Mouse (Mus musculus): ENCODE results near the gene Tdrd9. TPM values are rescaled to one million over a fixed set of nuclear protein-coding genes. Genes with fewer than 3 reads are reported as not detected.

Tdrd9 gene
- polyA plus RNA-seq, 1 experiment from 2014 or later: 0.07 TPM

- no peaks in the 10 kb centered on the region for H3K4me1 ChIP-seq (ENCODE audit: control insufficient read depth, low read depth, low read length)
- H3K36me3 ChIP-seq (ENCODE audit: control insufficient read depth, insufficient read depth): no peaks in the 10 kb centered on the region
- no peak overlapping the region for H3K9ac ChIP-seq (ENCODE audit: low read depth, low read length)
- peaks cover 4% of the 10 kb centered on the region; the same call in 1 of the 2 replicates for H3K27me3 ChIP-seq (ENCODE audit: control insufficient read depth, insufficient read depth, low read depth, low read length)
- H3K4me2 ChIP-seq (ENCODE audit: low read depth, low read length): no peak overlapping the region
- no peak for ATAC-seq (ENCODE audit: low read depth)
- WGBS (ENCODE audit: insufficient replicate concordance): 64% methylated on average over 5 of the region's 5 CpGs
- H3K9me3 ChIP-seq (replicated peaks; ENCODE audit: control insufficient read depth, low read length): no peaks in the 10 kb centered on the region
- H3K27ac ChIP-seq (ENCODE audit: low read length): no peak overlapping the region
- H3K4me3 ChIP-seq (ENCODE audit: low read depth, low read length): no peak overlapping the region
These were observed 131.8 kb downstream of the Tdrd9 start for GRCm38 (mm10) chr12:112103179-112103578.

- Histone ChIP-seq H3K4me1 (ENCODE audit: control insufficient read depth, low read depth, low read length) (no peaks in the 10 kb centered on the region), H3K27ac (ENCODE audit: low read length) (no peak overlapping the region), H3K4me3 (ENCODE audit: low read depth, low read length) (no peak overlapping the region), H3K4me2 (ENCODE audit: low read depth, low read length) (no peak overlapping the region), H3K9me3 (replicated peaks; ENCODE audit: control insufficient read depth, low read length) (no peaks in the 10 kb centered on the region), H3K9ac (ENCODE audit: low read depth, low read length) (no peak overlapping the region), H3K36me3 (ENCODE audit: control insufficient read depth, insufficient read depth) (no peaks in the 10 kb centered on the region), H3K27me3 (ENCODE audit: control insufficient read depth, insufficient read depth, low read depth, low read length) (peaks cover 4% of the 10 kb centered on the region; the same call in 1 of the 2 replicates)
- 71% methylated on average over 11 of the region's 11 CpGs for WGBS (ENCODE audit: insufficient replicate concordance)
- ATAC-seq (ENCODE audit: low read depth): no peak
These were observed 133.5 kb downstream of the Tdrd9 start for GRCm38 (mm10) chr12:112104890-112105289.

GRCm38 (mm10) chr12:112106541-112106971 is 135.2 kb downstream of the Tdrd9 start, which contains the start of gene Aspg:
Gene Aspg (plus strand): TSS chr12:112106679.
- Histone ChIP-seq H3K36me3 (ENCODE audit: control insufficient read depth, insufficient read depth) (no peaks in the 10 kb centered on the region), H3K27me3 (ENCODE audit: control insufficient read depth, insufficient read depth, low read depth, low read length) (peaks cover 4% of the 10 kb centered on the region; the same call in 1 of the 2 replicates), H3K4me3 (ENCODE audit: low read depth, low read length) (no peak within 1 kb of the TSS), H3K4me2 (ENCODE audit: low read depth, low read length) (no peak within 1 kb of the TSS), H3K9ac (ENCODE audit: low read depth, low read length) (no peak within 1 kb of the TSS), H3K9me3 (replicated peaks; ENCODE audit: control insufficient read depth, low read length) (no peaks in the 10 kb centered on the region), H3K4me1 (ENCODE audit: control insufficient read depth, low read depth, low read length) (no peaks in the 10 kb centered on the region), H3K27ac (ENCODE audit: low read length) (no peak within 1 kb of the TSS)
- WGBS (ENCODE audit: insufficient replicate concordance): 8% methylated on average over 14 of the region's 14 CpGs
- ATAC-seq (ENCODE audit: low read depth): no peak; the same call in 1 of the 2 replicates

- Histone ChIP-seq H3K9ac (ENCODE audit: low read depth, low read length) (no peak overlapping the region), H3K4me2 (ENCODE audit: low read depth, low read length) (no peak overlapping the region)
These were observed 136.3 kb downstream of the Tdrd9 start for GRCm38 (mm10) chr12:112107685-112108084.

GRCm38 (mm10) chr12:112108696-112109445 is 137.5 kb downstream of the Tdrd9 start:
- Histone ChIP-seq H3K9ac (ENCODE audit: low read depth, low read length) (no peak overlapping the region), H3K27ac (ENCODE audit: low read length) (no peak overlapping the region), H3K36me3 (ENCODE audit: control insufficient read depth, insufficient read depth) (no peaks in the 10 kb centered on the region), H3K9me3 (replicated peaks; ENCODE audit: control insufficient read depth, low read length) (no peaks in the 10 kb centered on the region), H3K4me2 (ENCODE audit: low read depth, low read length) (no peak overlapping the region), H3K27me3 (ENCODE audit: control insufficient read depth, insufficient read depth, low read depth, low read length) (peaks cover 4% of the 10 kb centered on the region; the same call in 1 of the 2 replicates), H3K4me3 (ENCODE audit: low read depth, low read length) (no peak overlapping the region), H3K4me1 (ENCODE audit: control insufficient read depth, low read depth, low read length) (no peaks in the 10 kb centered on the region)
- 63% methylated on average over 11 of the region's 11 CpGs for WGBS (ENCODE audit: insufficient replicate concordance)
- ATAC-seq (ENCODE audit: low read depth): peak; percentile 50; the same call in 1 of the 2 replicates

More at GRCm38 (mm10) chr12:112107685-112108084, 136.3 kb downstream of the Tdrd9 start:
- ATAC-seq (ENCODE audit: low read depth): no peak
- Histone ChIP-seq H3K4me1 (ENCODE audit: control insufficient read depth, low read depth, low read length) (no peaks in the 10 kb centered on the region), H3K36me3 (ENCODE audit: control insufficient read depth, insufficient read depth) (no peaks in the 10 kb centered on the region), H3K27ac (ENCODE audit: low read length) (no peak overlapping the region), H3K9me3 (replicated peaks; ENCODE audit: control insufficient read depth, low read length) (no peaks in the 10 kb centered on the region), H3K27me3 (ENCODE audit: control insufficient read depth, insufficient read depth, low read depth, low read length) (peaks cover 4% of the 10 kb centered on the region; the same call in 1 of the 2 replicates), H3K4me3 (ENCODE audit: low read depth, low read length) (no peak overlapping the region)
- WGBS (ENCODE audit: insufficient replicate concordance): 65% methylated on average over 8 of the region's 8 CpGs

GRCm38 (mm10) chr12:112109701-112110100 is 138.3 kb downstream of the Tdrd9 start:
- Histone ChIP-seq H3K4me2 (ENCODE audit: low read depth, low read length) (no peak overlapping the region), H3K4me3 (ENCODE audit: low read depth, low read length) (no peak overlapping the region), H3K4me1 (ENCODE audit: control insufficient read depth, low read depth, low read length) (no peaks in the 10 kb centered on the region), H3K9me3 (replicated peaks; ENCODE audit: control insufficient read depth, low read length) (no peaks in the 10 kb centered on the region), H3K9ac (ENCODE audit: low read depth, low read length) (no peak overlapping the region), H3K36me3 (ENCODE audit: control insufficient read depth, insufficient read depth) (no peaks in the 10 kb centered on the region), H3K27me3 (ENCODE audit: control insufficient read depth, insufficient read depth, low read depth, low read length) (peaks cover 4% of the 10 kb centered on the region; the same call in 1 of the 2 replicates), H3K27ac (ENCODE audit: low read length) (no peak overlapping the region)
- WGBS (ENCODE audit: insufficient replicate concordance): 63% methylated on average over 9 of the region's 9 CpGs
- ATAC-seq (ENCODE audit: low read depth): no peak

GRCm38 (mm10) chr12:112111323-112111722 is 140.0 kb downstream of the Tdrd9 start:
- no peak overlapping the region for H3K4me2 ChIP-seq (ENCODE audit: low read depth, low read length)
- H3K27ac ChIP-seq (ENCODE audit: low read length): no peak overlapping the region
- H3K9ac ChIP-seq (ENCODE audit: low read depth, low read length): no peak overlapping the region
- ATAC-seq (ENCODE audit: low read depth): no peak
- 59% methylated on average over 5 of the region's 5 CpGs for WGBS (ENCODE audit: insufficient replicate concordance)
- peaks cover 4% of the 10 kb centered on the region; the same call in 1 of the 2 replicates for H3K27me3 ChIP-seq (ENCODE audit: control insufficient read depth, insufficient read depth, low read depth, low read length)
- H3K9me3 ChIP-seq (replicated peaks; ENCODE audit: control insufficient read depth, low read length): no peaks in the 10 kb centered on the region
- H3K4me3 ChIP-seq (ENCODE audit: low read depth, low read length): no peak overlapping the region
- H3K4me1 ChIP-seq (ENCODE audit: control insufficient read depth, low read depth, low read length): no peaks in the 10 kb centered on the region
- no peaks in the 10 kb centered on the region for H3K36me3 ChIP-seq (ENCODE audit: control insufficient read depth, insufficient read depth)

- Histone ChIP-seq H3K36me3 (ENCODE audit: control insufficient read depth, insufficient read depth) (no peaks in the 10 kb centered on the region), H3K27ac (ENCODE audit: low read length) (no peak overlapping the region), H3K4me1 (ENCODE audit: control insufficient read depth, low read depth, low read length) (no peaks in the 10 kb centered on the region), H3K27me3 (ENCODE audit: control insufficient read depth, insufficient read depth, low read depth, low read length) (no peaks in the 10 kb centered on the region; the same call in 1 of the 2 replicates), H3K4me2 (ENCODE audit: low read depth, low read length) (no peak overlapping the region), H3K4me3 (ENCODE audit: low read depth, low read length) (no peak overlapping the region), H3K9me3 (replicated peaks; ENCODE audit: control insufficient read depth, low read length) (no peaks in the 10 kb centered on the region), H3K9ac (ENCODE audit: low read depth, low read length) (no peak overlapping the region)
- 79% methylated on average over 6 of the region's 6 CpGs for WGBS (ENCODE audit: insufficient replicate concordance)
- no peak for ATAC-seq (ENCODE audit: low read depth)
These were observed 140.9 kb downstream of the Tdrd9 start for GRCm38 (mm10) chr12:112112235-112112634.

- no peak overlapping the region for H3K4me3 ChIP-seq (ENCODE audit: low read depth, low read length)
- no peaks in the 10 kb centered on the region for H3K9me3 ChIP-seq (replicated peaks; ENCODE audit: control insufficient read depth, low read length)
- H3K9ac ChIP-seq (ENCODE audit: low read depth, low read length): no peak overlapping the region
- no peak for ATAC-seq (ENCODE audit: low read depth)
- H3K27me3 ChIP-seq (ENCODE audit: control insufficient read depth, insufficient read depth, low read depth, low read length): no peaks in the 10 kb centered on the region
- H3K27ac ChIP-seq (ENCODE audit: low read length): no peak overlapping the region
- H3K36me3 ChIP-seq (ENCODE audit: control insufficient read depth, insufficient read depth): no peaks in the 10 kb centered on the region
- no peak overlapping the region for H3K4me2 ChIP-seq (ENCODE audit: low read depth, low read length)
- WGBS (ENCODE audit: insufficient replicate concordance): 18% methylated on average over 13 of the region's 13 CpGs
- H3K4me1 ChIP-seq (ENCODE audit: control insufficient read depth, low read depth, low read length): no peaks in the 10 kb centered on the region
These were observed 141.5 kb downstream of the Tdrd9 start for GRCm38 (mm10) chr12:112112686-112113396.

Measured in liver, embryonic 16.5 days (tissue).